Mouse (Mus musculus) cortical plate, adult 2 months (tissue): ENCODE results near the gene Oog1. TPM values are rescaled to one million over a fixed set of nuclear protein-coding genes. Genes with fewer than 3 reads are reported as not detected.
"Not testable (repeated sequence)": the region's sequence is repeated elsewhere in the genome, so short reads cannot be mapped to it uniquely, and the experiment has no call there.

Experiments
- H3K27ac ChIP-seq: fragments of 200-500 bp; 2 replicates; pipeline ENCODE4 v1.5.1; 2012; ENCODE audit warnings: low read length, control low read depth, inconsistent platforms; ENCODE audit not compliant: insufficient read depth
- H3K4me1 ChIP-seq: fragments of 200-500 bp; 2 replicates; pipeline ENCODE4 v1.6.1; 2011; ENCODE audit warnings: low read length; ENCODE audit not compliant: control insufficient read depth, insufficient read depth
- H3K4me3 ChIP-seq: fragments of 200-500 bp; 2 replicates; pipeline ENCODE4 v1.5.1; 2011; ENCODE audit warnings: mild to moderate bottlenecking, low read length, control low read depth; ENCODE audit not compliant: insufficient read depth
- polyA plus RNA-seq: library from polyadenylated mRNA; depleted of rRNA; stranded (reverse); fragments of >200 nt; gene quantifications from 2 replicates; pipeline ENCODE4 v1.2.3, GENCODE M21; 2012; rRNA removed

Gene Oog1
- not detected in 2 replicates for polyA plus RNA-seq

DNA sequence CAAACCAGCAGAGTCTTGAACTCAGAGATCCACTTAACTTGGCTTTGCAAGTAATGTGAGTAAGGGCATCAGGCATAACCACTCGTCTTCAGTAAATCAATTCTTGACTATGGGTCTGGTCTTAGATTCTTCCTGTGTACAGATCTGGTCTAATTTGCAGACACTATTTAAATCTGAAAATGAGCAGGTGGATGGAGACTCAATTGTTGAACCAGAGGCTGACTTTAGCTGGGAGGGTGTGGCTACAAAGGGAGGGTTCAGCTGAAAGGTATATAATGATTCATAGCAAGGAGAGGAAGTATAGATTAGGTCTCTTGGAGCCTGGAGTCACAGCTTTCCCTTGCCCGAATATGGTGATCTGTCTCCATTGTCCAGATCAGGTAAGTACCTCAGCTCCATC, at the start of gene Oog1:
TSS of gene Oog1 (plus strand) at position 301 of the 400 bp plus-strand sequence.
- not testable (repeated sequence) for H3K27ac ChIP-seq, H3K4me1 ChIP-seq, H3K4me3 ChIP-seq

GRCm38 (mm10) chr12:87601388-87601787, 1.1 kb upstream of the Oog1 start:
- H3K4me3 ChIP-seq, H3K4me1 ChIP-seq, H3K27ac ChIP-seq: not testable (repeated sequence)

DNA sequence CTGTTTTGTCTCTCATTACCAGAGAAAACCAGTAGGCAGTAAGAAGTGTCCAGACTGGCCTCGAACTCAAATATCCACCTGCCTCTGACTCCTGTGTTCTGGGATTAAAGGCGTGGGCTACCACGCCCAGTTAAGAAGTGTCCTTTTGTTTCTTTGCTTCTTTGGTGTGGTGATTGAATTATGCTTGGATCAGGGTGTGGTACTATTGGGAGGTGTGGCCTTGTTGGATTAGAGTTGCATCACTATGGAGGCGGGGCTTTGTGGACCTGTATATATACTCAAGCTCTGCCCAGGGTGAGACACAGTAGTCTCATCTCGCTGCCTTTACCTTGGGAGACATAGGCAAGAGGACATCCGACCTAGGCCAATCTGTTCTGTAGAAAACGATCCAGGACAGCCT, 16.1 kb downstream of the Oog1 start, which contains the start of gene Gm4027:
TSS of gene Gm4027 (plus strand) at position 301 of the 400 bp plus-strand sequence.
- H3K4me3 ChIP-seq, H3K4me1 ChIP-seq, H3K27ac ChIP-seq: not testable (repeated sequence)

DNA sequence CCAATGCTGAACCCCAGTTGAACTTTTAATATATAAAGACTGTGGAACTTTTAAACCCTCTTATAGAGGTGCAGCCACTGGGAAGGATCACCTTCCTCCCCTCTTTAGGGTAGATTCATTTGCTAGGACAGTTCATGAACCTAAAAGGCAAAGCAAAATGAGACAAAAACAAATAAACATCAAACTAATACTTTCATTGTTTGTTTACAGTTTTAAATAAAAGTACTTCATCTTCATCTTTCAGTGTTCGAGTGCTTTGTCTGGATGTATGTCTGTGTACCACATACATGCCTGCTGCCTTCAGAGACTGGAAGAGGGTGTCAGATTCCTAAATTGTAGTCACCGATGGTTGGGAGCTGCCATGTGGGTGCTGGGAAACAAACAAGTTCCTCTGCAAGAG, 42.0 kb downstream of the Oog1 start, which contains the start of gene Gm16381:
TSS of gene Gm16381 (minus strand) at position 101 of the 400 bp plus-strand sequence.
- not testable (repeated sequence) for H3K27ac ChIP-seq, H3K4me1 ChIP-seq, H3K4me3 ChIP-seq

- not testable (repeated sequence) for H3K4me3 ChIP-seq, H3K4me1 ChIP-seq, H3K27ac ChIP-seq
Observed at GRCm38 (mm10) chr12:87652916-87653703, 50.6 kb downstream of the Oog1 start.

Other genes starting within 250 kb of the Oog1 start
- gene Sptlc2, start 214.3 kb upstream of the Oog1 start, polyA plus RNA-seq, result 22.4 and 25.0 TPM in 2 replicates
- 66.9 and 70.3 TPM in 2 replicates for gene Slirp, start 158.8 kb upstream of the Oog1 start, polyA plus RNA-seq
- gene Alkbh1, start 158.7 kb upstream of the Oog1 start, polyA plus RNA-seq, result 17.1 and 17.4 TPM in 2 replicates
- gene Snw1, start 130.4 kb upstream of the Oog1 start, polyA plus RNA-seq, result 44.9 and 46.5 TPM in 2 replicates
- gene Gm5788, start 108.0 kb upstream of the Oog1 start, polyA plus RNA-seq, result not detected in 2 replicates
- gene Gm8300, start 88.4 kb upstream of the Oog1 start, polyA plus RNA-seq, result not detected in 2 replicates
- gene Gm4027, start 16.2 kb downstream of the Oog1 start, polyA plus RNA-seq, result not detected in 2 replicates
- not detected in 2 replicates for gene Gm16381, start 41.9 kb downstream of the Oog1 start, polyA plus RNA-seq
- not detected in 2 replicates for gene Gm21319, start 173.1 kb downstream of the Oog1 start, polyA plus RNA-seq
- not detected in 2 replicates for gene Gm21936, start 192.8 kb downstream of the Oog1 start, polyA plus RNA-seq
- not detected in 2 replicates for gene BB287469, start 213.9 kb downstream of the Oog1 start, polyA plus RNA-seq
- not detected in 2 replicates for gene Gm2001, start 239.7 kb downstream of the Oog1 start, polyA plus RNA-seq